Mouse (Mus musculus) right cerebral cortex, postnatal 10 days (tissue): ENCODE measurements around the gene Slc39a9.

Experiments
- DNase-seq, 2 experiments: peaks; one replicate each; pipeline ENCODE4 v3.0.0; 2021; ENCODE audit warnings: low spot score in 2 of 2

The Slc39a9 gene

GRCm38 (mm10) chr12:80643693-80644505 is at the start of gene Slc39a9, which contains the start of gene Erh:
Slc39a9 (plus strand) TSS chr12:80643883.
Erh (minus strand) TSS chr12:80644341.
- peak; percentile 95 to 97 for DNase-seq

GRCm38 (mm10) chr12:80594141-80594540 is 49.5 kb upstream of the Slc39a9 start:
- DNase-seq, result peak in 1 of 2 experiments; percentile 44

GRCm38 (mm10) chr12:80594781-80595180 is 48.9 kb upstream of the Slc39a9 start:
- no peak for DNase-seq

GRCm38 (mm10) chr12:80595566-80595965 is 48.1 kb upstream of the Slc39a9 start:
- DNase-seq, result no peak

GRCm38 (mm10) chr12:80595968-80596367 is 47.7 kb upstream of the Slc39a9 start:
- DNase-seq, result no peak

- DNase-seq, result no peak
These were observed 45.4 kb upstream of the Slc39a9 start for GRCm38 (mm10) chr12:80598236-80598635.

- peak; percentile 79 to 83 for DNase-seq
These were observed 44.9 kb upstream of the Slc39a9 start for GRCm38 (mm10) chr12:80598756-80599155.

GRCm38 (mm10) chr12:80601597-80602269 is 42.0 kb upstream of the Slc39a9 start:
- no peak for DNase-seq

GRCm38 (mm10) chr12:80602432-80602831 is 41.3 kb upstream of the Slc39a9 start:
- no peak for DNase-seq

- peak; percentile 53 to 65 for DNase-seq
These were observed 40.1 kb upstream of the Slc39a9 start for GRCm38 (mm10) chr12:80603566-80603965.

- peak in 1 of 2 experiments; percentile 68 for DNase-seq
These were observed 39.5 kb upstream of the Slc39a9 start for GRCm38 (mm10) chr12:80604218-80604617.

GRCm38 (mm10) chr12:80608576-80608975 is 35.1 kb upstream of the Slc39a9 start:
- DNase-seq, result no peak

GRCm38 (mm10) chr12:80609928-80610327 is 33.8 kb upstream of the Slc39a9 start:
- no peak for DNase-seq

- DNase-seq, result no peak
These were observed 31.4 kb upstream of the Slc39a9 start for GRCm38 (mm10) chr12:80612113-80612791.

- DNase-seq, result no peak
These were observed 28.1 kb upstream of the Slc39a9 start for GRCm38 (mm10) chr12:80615371-80616257.

GRCm38 (mm10) chr12:80620501-80620900 is 23.2 kb upstream of the Slc39a9 start:
- DNase-seq, result no peak

GRCm38 (mm10) chr12:80631790-80632189 is 11.9 kb upstream of the Slc39a9 start:
- DNase-seq, result no peak

- peak; percentile 44 to 59 for DNase-seq
These were observed 674 bp upstream of the Slc39a9 start for GRCm38 (mm10) chr12:80642725-80643692.

- no peak for DNase-seq
These were observed 804 bp downstream of the Slc39a9 start for GRCm38 (mm10) chr12:80644506-80644868.

- no peak for DNase-seq
These were observed 2.7 kb downstream of the Slc39a9 start for GRCm38 (mm10) chr12:80646377-80646776.
